Mouse (Mus musculus) kidney, postnatal 10 days (tissue): Measurements from ENCODE around the gene Dlx5.

Experiments
- DNase-seq: peaks from one replicate; pipeline ENCODE4 v3.0.0; 2021; ENCODE audit warnings: mixed read lengths

Dlx5 gene

GRCm38 (mm10) chr6:6875676-6876075 lies 6.2 kb downstream of the Dlx5 start:
- DNase-seq = no peak

- no peak for DNase-seq
These were observed 6.7 kb downstream of the Dlx5 start for GRCm38 (mm10) chr6:6875136-6875535.

GRCm38 (mm10) chr6:6874073-6874771 lies 7.7 kb downstream of the Dlx5 start:
- no peak for DNase-seq

GRCm38 (mm10) chr6:6873476-6874072 lies 8.3 kb downstream of the Dlx5 start:
- no peak for DNase-seq

GRCm38 (mm10) chr6:6872873-6873272 lies 9.0 kb downstream of the Dlx5 start:
- no peak for DNase-seq

- DNase-seq = no peak
These were observed 10.2 kb downstream of the Dlx5 start for GRCm38 (mm10) chr6:6871692-6872091.

- no peak for DNase-seq
These were observed 10.9 kb downstream of the Dlx5 start for GRCm38 (mm10) chr6:6870876-6871420.

- no peak for DNase-seq
These were observed 11.7 kb downstream of the Dlx5 start for GRCm38 (mm10) chr6:6869961-6870800.

- DNase-seq = no peak
These were observed 12.7 kb downstream of the Dlx5 start for GRCm38 (mm10) chr6:6869041-6869685.

GRCm38 (mm10) chr6:6867031-6867430 lies 14.9 kb downstream of the Dlx5 start:
- no peak for DNase-seq

- DNase-seq = peak; percentile 19
These were observed 17.1 kb downstream of the Dlx5 start for GRCm38 (mm10) chr6:6864441-6865440.

GRCm38 (mm10) chr6:6863955-6864354 lies 17.9 kb downstream of the Dlx5 start:
- no peak for DNase-seq

GRCm38 (mm10) chr6:6863160-6863870 lies 18.6 kb downstream of the Dlx5 start, which contains the start of gene Dlx6:
Gene Dlx6, plus strand, starts transcription at chr6:6863334.
- peak; percentile 46 for DNase-seq

- peak; percentile 58 for DNase-seq
These were observed 19.3 kb downstream of the Dlx5 start for GRCm38 (mm10) chr6:6862611-6863010.

GRCm38 (mm10) chr6:6861798-6862428 lies 20.0 kb downstream of the Dlx5 start:
- no peak for DNase-seq

- no peak for DNase-seq
These were observed 20.6 kb downstream of the Dlx5 start for GRCm38 (mm10) chr6:6861086-6861797.

- DNase-seq = peak; percentile 16
These were observed 21.3 kb downstream of the Dlx5 start for GRCm38 (mm10) chr6:6860411-6861085.

GRCm38 (mm10) chr6:6859950-6860410 lies 21.9 kb downstream of the Dlx5 start:
- no peak for DNase-seq
